Mouse (Mus musculus) bone marrow, adult 2 months (tissue): Measurements from ENCODE around the gene Ppdpf.

Source experiments
- CTCF ChIP-seq: fragments of 200-500 bp; IDR thresholded peaks from 2 replicates; pipeline ENCODE4 v1.5.1; 2011; ENCODE audit warnings: low read length, control low read depth; ENCODE audit not compliant: control insufficient read depth, insufficient read depth
- POLR2A ChIP-seq: fragments of 200-500 bp; IDR thresholded peaks from 2 replicates; pipeline ENCODE4 v1.6.1; 2011; ENCODE audit warnings: low read depth, mild to moderate bottlenecking, control low read depth, low read length, borderline replicate concordance; ENCODE audit not compliant: control insufficient read depth

- TF ChIP-seq CTCF (no peak), POLR2A (no peak)
These were observed 40.1 kb downstream of the Ppdpf start for GRCm38 (mm10) chr2:181227122-181227521.
